1 mouse cellular context compared by ENCODE assay signal in the genomic region with DNA sequence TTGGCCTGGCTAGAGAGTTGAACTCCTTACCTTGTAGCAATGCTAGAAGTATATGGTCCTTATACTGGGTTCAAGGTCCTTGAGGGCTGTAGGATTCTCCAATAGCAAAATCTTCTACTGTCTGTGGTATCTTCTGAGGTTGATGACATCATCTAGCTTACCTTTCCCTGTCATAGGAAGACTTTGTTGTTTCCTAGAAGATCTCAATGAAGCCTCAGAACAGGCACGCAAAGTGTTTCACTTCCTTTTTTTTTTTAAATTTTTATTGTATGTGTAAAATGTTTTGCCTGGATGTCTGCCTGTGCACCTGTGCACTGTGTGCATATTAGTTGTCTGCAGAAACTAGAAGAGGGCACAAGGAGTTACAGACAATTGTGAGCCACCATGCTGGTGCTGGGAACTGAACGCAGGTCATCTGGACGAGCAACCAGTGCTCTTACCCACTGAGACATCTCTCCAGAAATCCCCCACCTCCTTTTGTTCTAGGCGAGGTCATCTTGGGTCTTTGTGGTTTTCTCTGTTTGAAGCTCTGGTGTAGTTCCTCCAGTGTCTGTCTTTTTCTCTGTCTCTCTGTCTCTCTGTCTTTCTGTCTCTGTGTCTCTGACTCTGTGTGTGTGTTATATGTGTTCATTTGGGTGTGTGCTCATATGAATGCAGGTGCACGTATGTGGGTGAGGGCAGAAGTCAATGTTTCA.
TF ChIP-seq lines count a peak whose summit lies in the region.

No protein-coding gene starts in this region.

TF ChIP-seq in CH12.LX, 34 proteins besides CTCF, POLR2A, EP300 and RAD21 (continued from another document):
- TF ChIP-seq MXI1 (IDR thresholded peaks at IDR 0.05; ENCODE audit: low read depth, low read length) (no peak), POLR2AphosphoS2 (IDR thresholded peaks at IDR 0.05; ENCODE audit: low read depth, low read length) (no peak), MAZ (IDR thresholded peaks at IDR 0.05; ENCODE audit: low read depth, low read length) (no peak), UBTF (IDR thresholded peaks at IDR 0.05; ENCODE audit: low read depth, low read length) (no peak), ZC3H11A (IDR thresholded peaks at IDR 0.05; ENCODE audit: low read depth, low read length) (no peak), TBP (conservative IDR thresholded peaks at IDR 0.05; ENCODE audit: low read depth, low read length) (0 out of 2 replicates have a peak, but pooled peaks have one; percentile 15), USF1 (IDR thresholded peaks at IDR 0.05; ENCODE audit: low read depth, low read length) (no peak), MAFK (IDR thresholded peaks at IDR 0.05; ENCODE audit: insufficient replicate concordance, low read length) (peak; percentile 83), MAX (IDR thresholded peaks at IDR 0.05; ENCODE audit: low read length) (no peak), ZMIZ1 (IDR thresholded peaks at IDR 0.05; ENCODE audit: low read depth, low read length) (no peak), HCFC1 (IDR thresholded peaks at IDR 0.05; ENCODE audit: low read depth, low read length) (no peak), TCF12 (IDR thresholded peaks at IDR 0.05; ENCODE audit: low read depth, low read length) (peak; percentile 80), ETS1 (conservative IDR thresholded peaks at IDR 0.05; ENCODE audit: low read depth, low read length) (peak; percentile 88), E2F4 (IDR thresholded peaks at IDR 0.05; ENCODE audit: insufficient replicate concordance, low read depth, low read length) (no peak), GABPA (IDR thresholded peaks at IDR 0.05; ENCODE audit: insufficient replicate concordance, low read depth, low read length) (no peak), KAT2A (IDR thresholded peaks at IDR 0.05; ENCODE audit: insufficient replicate concordance, low read length) (no peak), CHD2 (IDR thresholded peaks at IDR 0.05; ENCODE audit: low read length) (no peak), SIN3A (IDR thresholded peaks at IDR 0.05; ENCODE audit: low read length) (no peak), RCOR1 (conservative IDR thresholded peaks at IDR 0.05; ENCODE audit: low read depth, low read length) (peak; percentile 85), JUND (conservative IDR thresholded peaks at IDR 0.05; ENCODE audit: low read depth, low read length) (peak; percentile 91), ELF1 (IDR thresholded peaks at IDR 0.05; ENCODE audit: low read depth, low read length) (no peak), NELFE (IDR thresholded peaks at IDR 0.05; ENCODE audit: low read depth, low read length) (no peak), SMC3 (IDR thresholded peaks at IDR 0.05; ENCODE audit: low read depth, low read length) (no peak), ZNF384 (IDR thresholded peaks at IDR 0.05; ENCODE audit: low read depth, low read length) (peak; percentile 96), PAX5 (IDR thresholded peaks at IDR 0.05; ENCODE audit: low read length) (no peak), USF2 (conservative IDR thresholded peaks at IDR 0.05; ENCODE audit: low read depth, low read length) (no peak), JUN (IDR thresholded peaks at IDR 0.05; ENCODE audit: insufficient read depth, low read depth, low read length) (peak; percentile 91), BHLHE40 (IDR thresholded peaks at IDR 0.05; ENCODE audit: low read depth, low read length) (peak; percentile 88), NRF1 (IDR thresholded peaks at IDR 0.05; ENCODE audit: low read depth, low read length) (no peak)
